Mouse (Mus musculus) cerebellum, adult 2 months (tissue): ENCODE measurements around the gene Synm. TPM values are rescaled to one million over a fixed set of nuclear protein-coding genes. Genes with fewer than 3 reads are reported as not detected.

ENCODE experiments used
- DNase-seq, 2 experiments: peaks; one replicate each; pipeline ENCODE4 v3.0.0; 2021
- H3K27ac ChIP-seq: fragments of 200-500 bp; 2 replicates; pipeline ENCODE4 v1.5.1; 2012; ENCODE audit warnings: low read length, control low read depth, inconsistent platforms; ENCODE audit not compliant: insufficient read depth
- H3K27me3 ChIP-seq: fragments of 200-500 bp; 2 replicates; pipeline ENCODE4 v1.6.1; 2012; ENCODE audit warnings: inconsistent platforms, mild to moderate bottlenecking, low read length, moderate library complexity; ENCODE audit not compliant: control insufficient read depth, insufficient read depth
- H3K4me1 ChIP-seq: fragments of 200-500 bp; 2 replicates; pipeline ENCODE4 v1.6.1; 2011; ENCODE audit warnings: low read length; ENCODE audit not compliant: control insufficient read depth, insufficient read depth
- H3K4me3 ChIP-seq: fragments of 200-500 bp; replicated peaks from 2 replicates; pipeline ENCODE3; 2011; ENCODE audit warnings: mild to moderate bottlenecking, low read depth, low read length, control low read depth; ENCODE audit not compliant: insufficient read depth
- CTCF ChIP-seq: fragments of 200-500 bp; IDR thresholded peaks from 2 replicates; pipeline ENCODE4 v1.5.1; 2011; ENCODE audit warnings: low read depth, mild to moderate bottlenecking, control low read depth, low read length, moderate library complexity, borderline replicate concordance; ENCODE audit not compliant: insufficient read depth
- POLR2A ChIP-seq: fragments of 200-500 bp; IDR thresholded peaks from 2 replicates; pipeline ENCODE4 v1.6.1; 2011; ENCODE audit warnings: low read length, control low read depth, borderline replicate concordance; ENCODE audit not compliant: insufficient read depth
- WGBS: fragments of 180-500 bp; shearing (Covaris S2); methylation state at CpG from one replicate; pipeline ENCODE4 v1.1.7; 2018; 5-methylcytosine and 5-hydroxymethylcytosine counted together
- polyA plus RNA-seq: library from polyadenylated mRNA; depleted of rRNA; stranded (reverse); fragments of >200 nt; gene quantifications from 2 replicates; pipeline ENCODE4 v1.2.3, GENCODE M21; 2012

Gene Synm
- polyA plus RNA-seq, 1 experiment: 10.4 TPM

GRCm38 (mm10) chr7:67791256-67791655 lies 31.7 kb upstream of the Synm start:
- DNase-seq: no peak
- WGBS: 57% methylated on average over 7 of the region's 7 CpGs
- Histone ChIP-seq H3K4me3 (no peak overlapping the region), H3K4me1 (no peaks in the 10 kb centered on the region), H3K27ac (no peak overlapping the region), H3K27me3 (no peaks in the 10 kb centered on the region)
- TF ChIP-seq CTCF (no peak), POLR2A (no peak)

- H3K4me1 ChIP-seq: no peaks in the 10 kb centered on the region
- no peak overlapping the region for H3K4me3 ChIP-seq
- peak; percentile 60 to 72 for DNase-seq
- WGBS: 14% methylated on average over 10 of the region's 10 CpGs
- no peak for TF ChIP-seq POLR2A
- TF ChIP-seq CTCF: peak; percentile 74
- H3K27ac ChIP-seq: no peak overlapping the region
- H3K27me3 ChIP-seq: no peaks in the 10 kb centered on the region
Observed at GRCm38 (mm10) chr7:67788713-67789112, 29.2 kb upstream of the Synm start.

- TF ChIP-seq CTCF: no peak
- no peak for TF ChIP-seq POLR2A
- Histone ChIP-seq H3K27me3 (no peaks in the 10 kb centered on the region), H3K4me1 (no peaks in the 10 kb centered on the region), H3K27ac (no peak overlapping the region), H3K4me3 (no peak overlapping the region)
- DNase-seq: no peak
- WGBS: 73% methylated on average over 2 of the region's 2 CpGs
Observed at GRCm38 (mm10) chr7:67787861-67788260, 28.3 kb upstream of the Synm start.

GRCm38 (mm10) chr7:67776636-67777305 lies 17.2 kb upstream of the Synm start:
- DNase-seq: no peak
- TF ChIP-seq CTCF (no peak), POLR2A (no peak)
- WGBS: 15% methylated on average over 12 of the region's 12 CpGs
- Histone ChIP-seq H3K4me3 (no peak overlapping the region), H3K4me1 (no peaks in the 10 kb centered on the region), H3K27me3 (no peaks in the 10 kb centered on the region), H3K27ac (no peak overlapping the region)

GRCm38 (mm10) chr7:67775623-67776022 lies 16.1 kb upstream of the Synm start:
- no peak for DNase-seq
- no peak overlapping the region for H3K4me3 ChIP-seq
- H3K27me3 ChIP-seq: no peaks in the 10 kb centered on the region
- H3K4me1 ChIP-seq: no peaks in the 10 kb centered on the region
- H3K27ac ChIP-seq: no peak overlapping the region
- no peak for TF ChIP-seq CTCF
- TF ChIP-seq POLR2A: no peak
- 87% methylated on average over 3 of the region's 3 CpGs for WGBS

GRCm38 (mm10) chr7:67772231-67772630 lies 12.7 kb upstream of the Synm start:
- H3K4me3 ChIP-seq: no peak overlapping the region
- DNase-seq: no peak
- H3K27ac ChIP-seq: no peak overlapping the region
- 86% methylated on average over 9 of the region's 9 CpGs for WGBS
- no peaks in the 10 kb centered on the region for H3K4me1 ChIP-seq
- TF ChIP-seq CTCF (no peak), POLR2A (no peak)
- no peaks in the 10 kb centered on the region for H3K27me3 ChIP-seq

GRCm38 (mm10) chr7:67769487-67769886 lies 9.9 kb upstream of the Synm start:
- Histone ChIP-seq H3K27ac (no peak overlapping the region), H3K4me3 (no peak overlapping the region), H3K27me3 (no peaks in the 10 kb centered on the region), H3K4me1 (no peaks in the 10 kb centered on the region)
- no peak for DNase-seq
- WGBS: 94% methylated on average over 5 of the region's 5 CpGs
- TF ChIP-seq POLR2A: no peak
- TF ChIP-seq CTCF: no peak

GRCm38 (mm10) chr7:67768125-67768524 lies 8.6 kb upstream of the Synm start:
- DNase-seq: no peak
- no peaks in the 10 kb centered on the region for H3K27me3 ChIP-seq

GRCm38 (mm10) chr7:67763625-67764024 lies 4.1 kb upstream of the Synm start:
- no peaks in the 10 kb centered on the region for H3K4me1 ChIP-seq
- WGBS: 47% methylated on average over 3 of the region's 3 CpGs

More at GRCm38 (mm10) chr7:67768125-67768524, 8.6 kb upstream of the Synm start:
- WGBS: 80% methylated on average over 3 of the region's 3 CpGs
- TF ChIP-seq POLR2A: no peak
- TF ChIP-seq CTCF: no peak
- Histone ChIP-seq H3K4me1 (no peaks in the 10 kb centered on the region), H3K27ac (no peak overlapping the region), H3K4me3 (no peak overlapping the region)

More at GRCm38 (mm10) chr7:67763625-67764024, 4.1 kb upstream of the Synm start:
- no peaks in the 10 kb centered on the region for H3K27me3 ChIP-seq
- TF ChIP-seq CTCF: no peak
- TF ChIP-seq POLR2A: no peak
- no peak overlapping the region for H3K4me3 ChIP-seq
- H3K27ac ChIP-seq: no peak overlapping the region
- no peak for DNase-seq
